Mouse (Mus musculus): ENCODE data around the gene Csrp3.

GRCm38 (mm10) chr7:48840545-48840944, 7.3 kb downstream of the Csrp3 start:
- no peak for TF ChIP-seq EP300 (IDR thresholded peaks at IDR 0.05; ENCODE audit: insufficient read depth, low read depth, low read length)
- no peak for TF ChIP-seq CTCF (IDR thresholded peaks at IDR 0.05; ENCODE audit: low read depth, low read length)
- TF ChIP-seq POLR2A (IDR thresholded peaks at IDR 0.05; ENCODE audit: insufficient read depth, low read length) = no peak

All from ES-Bruce4 (cell line).